Mouse (Mus musculus): ENCODE measurements around the gene Prdm10.

- TF ChIP-seq CTCF (IDR thresholded peaks at IDR 0.05; ENCODE audit: insufficient read depth, low read length), result no peak
- no peak for TF ChIP-seq POLR2A (IDR thresholded peaks at IDR 0.05; ENCODE audit: borderline replicate concordance, extremely low read depth, low read depth, low read length)
Observed at GRCm38 (mm10) chr9:31318956-31319355, 38.6 kb downstream of the Prdm10 start.
